ENCODE assay signal across 21 mouse cellular contexts in genomic region chr9:33868666-33869065, GRCm38 (mm10).
A peak's percentile ranks its signal among the peaks of the same experiment; 100 is the strongest.
DNase-seq lines count a peak whose midpoint lies in the region; ATAC-seq and TF ChIP-seq lines count a peak whose summit lies in the region.
"Had no signal": no experiment of that assay in that cellular context is flagged by ENCODE, and none has a peak within 500 bp of the region (broad histone marks: within the 10 kb centered on the region; RNA-seq: fewer than 3 reads in every experiment).

No protein-coding gene starts in this region.

- no peak for TF ChIP-seq CTCF in layer of hippocampus, adult 2 months (conservative IDR thresholded peaks at IDR 0.05)

- ATAC-seq in forebrain, embryonic 16.5 days = no peak
- ATAC-seq in liver, embryonic 12.5 days = no peak
- ATAC-seq: activated CD4-positive, CD25-positive, alpha-beta regulatory T cell, adult 4 months; forebrain, embryonic 13.5 days; forebrain, embryonic 15.5 days; Patski had no signal

- H3K36me3 ChIP-seq in forebrain, embryonic 16.5 days (ENCODE audit: control insufficient read depth, insufficient read depth) = no peaks in the 10 kb centered on the region
- H3K36me3 ChIP-seq in liver, embryonic 12.5 days = no peaks in the 10 kb centered on the region
- H3K36me3 ChIP-seq: embryonic facial prominence, embryonic 10.5 days; embryonic facial prominence, embryonic 12.5 days; forebrain, embryonic 15.5 days; G1E had no signal

- H3K4me2 ChIP-seq in forebrain, embryonic 16.5 days (ENCODE audit: low read length) = no peak overlapping the region
- no peak overlapping the region for H3K4me2 ChIP-seq in liver, embryonic 12.5 days
- H3K4me2 ChIP-seq: embryonic facial prominence, embryonic 12.5 days; forebrain, embryonic 13.5 days; forebrain, embryonic 15.5 days had no signal

- no peak overlapping the region for H3K9ac ChIP-seq in forebrain, embryonic 16.5 days (replicated peaks; ENCODE audit: low read depth, low read length)
- H3K9ac ChIP-seq in liver, embryonic 12.5 days = no peak overlapping the region
- H3K9ac ChIP-seq: embryonic facial prominence, embryonic 12.5 days; forebrain, embryonic 13.5 days; forebrain, embryonic 15.5 days had no signal

- WGBS in forebrain, embryonic 16.5 days = 70% methylated on average over 5 of the region's 5 CpGs
- WGBS in liver, embryonic 12.5 days (ENCODE audit: insufficient replicate concordance) = 60% methylated on average over 5 of the region's 5 CpGs

- H3K4me3 ChIP-seq in layer of hippocampus, adult 2 months = no peak overlapping the region
- H3K4me3 ChIP-seq in forebrain, embryonic 16.5 days (replicated peaks; ENCODE audit: low read length) = no peak overlapping the region
- H3K4me3 ChIP-seq in liver, embryonic 12.5 days = no peak overlapping the region
- H3K4me3 ChIP-seq: embryonic facial prominence, embryonic 10.5 days; embryonic facial prominence, embryonic 12.5 days; forebrain, embryonic 13.5 days; forebrain, embryonic 15.5 days had no signal

- peak; percentile 30 to 67 for DNase-seq in layer of hippocampus, adult 18-20 months (ENCODE audit: low spot score in 2 of 2)
- DNase-seq in layer of hippocampus, postnatal 25 days (ENCODE audit: extremely low spot score in 1 of 2, low spot score in 1 of 2) = no peak
- peak; percentile 9 to 24 for DNase-seq in layer of hippocampus, adult 2 months (ENCODE audit: low spot score in 2 of 2)
- peak; percentile 23 for DNase-seq in layer of hippocampus, adult 9-11 months
- no peak for DNase-seq in lung, postnatal 14 days
- DNase-seq: adrenal gland, adult 8-10 months; adrenal gland, postnatal 14 days; adrenal gland, postnatal 36 days; cerebellum, adult 11-12 months; cerebellum, adult 2 months; cerebellum, adult 9-10 months; cerebellum, postnatal 25 days had no signal

- no peaks in the 10 kb centered on the region for H3K27me3 ChIP-seq in forebrain, embryonic 16.5 days (replicated peaks; ENCODE audit: control insufficient read depth, insufficient read depth, low read length)
- H3K27me3 ChIP-seq in liver, embryonic 12.5 days (replicated peaks) = no peaks in the 10 kb centered on the region
- H3K27me3 ChIP-seq: embryonic facial prominence, embryonic 12.5 days; forebrain, embryonic 13.5 days; forebrain, embryonic 15.5 days; Patski had no signal

- H3K9me3 ChIP-seq in forebrain, embryonic 16.5 days (ENCODE audit: control insufficient read depth, low read length) = no peaks in the 10 kb centered on the region
- no peaks in the 10 kb centered on the region for H3K9me3 ChIP-seq in liver, embryonic 12.5 days (replicated peaks)
- H3K9me3 ChIP-seq: embryonic facial prominence, embryonic 10.5 days; embryonic facial prominence, embryonic 12.5 days; forebrain, embryonic 13.5 days; forebrain, embryonic 15.5 days; G1E had no signal

- H3K4me1 ChIP-seq in forebrain, embryonic 16.5 days (replicated peaks; ENCODE audit: control insufficient read depth, insufficient read depth, low read length) = no peaks in the 10 kb centered on the region
- H3K4me1 ChIP-seq in liver, embryonic 12.5 days = no peaks in the 10 kb centered on the region
- H3K4me1 ChIP-seq: embryonic facial prominence, embryonic 10.5 days; embryonic facial prominence, embryonic 12.5 days; forebrain, embryonic 13.5 days; forebrain, embryonic 15.5 days had no signal

- peak overlapping the region; percentile 7; the same call in 1 of the 2 replicates for H3K27ac ChIP-seq in layer of hippocampus, adult 2 months
- no peak overlapping the region for H3K27ac ChIP-seq in forebrain, embryonic 16.5 days (ENCODE audit: low read length)
- no peak overlapping the region for H3K27ac ChIP-seq in liver, embryonic 12.5 days
- H3K27ac ChIP-seq: embryonic facial prominence, embryonic 10.5 days; embryonic facial prominence, embryonic 12.5 days; forebrain, embryonic 13.5 days; forebrain, embryonic 15.5 days had no signal

Comparison
In these comparisons a context has a peak if more than half of its experiments do, and no peak if none do; other contexts are left out.
1. DNase-seq: peak in layer of hippocampus, adult 18-20 months (2 of 2), layer of hippocampus, adult 2 months (2 of 2) and layer of hippocampus, adult 9-11 months (single experiment); none in layer of hippocampus, postnatal 25 days (0 of 2) and lung, postnatal 14 days (single experiment).